Mouse (Mus musculus): ENCODE data around the gene Dpy19l3. TPM values are rescaled to one million over a fixed set of nuclear protein-coding genes. Genes with fewer than 3 reads are reported as not detected.

Dpy19l3 gene
- polyA plus RNA-seq, 1 experiment from 2014 or later = 39.2 TPM

DNA sequence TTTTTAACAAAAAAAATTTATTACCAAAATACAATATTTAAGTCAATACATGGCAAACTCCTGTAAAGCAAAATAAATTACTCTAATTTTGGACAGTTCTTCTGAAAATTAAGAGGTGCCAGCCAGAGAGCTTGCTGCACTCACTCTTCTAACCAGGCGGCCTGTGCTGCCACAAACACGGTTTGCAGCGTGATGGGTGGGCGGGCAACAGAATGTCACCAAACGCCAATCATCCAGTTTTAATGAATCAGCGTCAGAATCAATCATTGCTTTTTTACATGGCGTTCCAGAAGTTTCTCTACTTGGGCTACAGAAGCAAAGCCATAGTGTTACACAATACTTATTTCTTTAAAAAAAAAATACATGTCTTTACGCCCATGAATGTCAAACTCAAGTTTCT, 18.1 kb upstream of the Dpy19l3 start:
- Histone ChIP-seq H3K27me3 (no peaks in the 10 kb centered on the region), H3K36me3 (peaks cover 51% of the 10 kb centered on the region), H3K4me3 (no peak overlapping the region), H3K4me2 (replicated peaks) (no peak overlapping the region), H3K9ac (replicated peaks) (no peak overlapping the region), H3K4me1 (no peaks in the 10 kb centered on the region), H3K9me3 (no peaks in the 10 kb centered on the region), H3K27ac (replicated peaks) (no peak overlapping the region)
- WGBS = 93% methylated on average over 8 of the region's 8 CpGs
- ATAC-seq (ENCODE audit: low FRiP score, low read depth) = no peak

GRCm38 (mm10) chr7:35771106-35771505, 16.9 kb upstream of the Dpy19l3 start:
- Histone ChIP-seq H3K4me3 (no peak overlapping the region), H3K27ac (replicated peaks) (no peak overlapping the region), H3K4me1 (no peaks in the 10 kb centered on the region), H3K27me3 (no peaks in the 10 kb centered on the region), H3K4me2 (replicated peaks) (no peak overlapping the region), H3K9ac (replicated peaks) (no peak overlapping the region), H3K9me3 (no peaks in the 10 kb centered on the region), H3K36me3 (peaks cover 43% of the 10 kb centered on the region)
- no peak for ATAC-seq (ENCODE audit: low FRiP score, low read depth)

DNA sequence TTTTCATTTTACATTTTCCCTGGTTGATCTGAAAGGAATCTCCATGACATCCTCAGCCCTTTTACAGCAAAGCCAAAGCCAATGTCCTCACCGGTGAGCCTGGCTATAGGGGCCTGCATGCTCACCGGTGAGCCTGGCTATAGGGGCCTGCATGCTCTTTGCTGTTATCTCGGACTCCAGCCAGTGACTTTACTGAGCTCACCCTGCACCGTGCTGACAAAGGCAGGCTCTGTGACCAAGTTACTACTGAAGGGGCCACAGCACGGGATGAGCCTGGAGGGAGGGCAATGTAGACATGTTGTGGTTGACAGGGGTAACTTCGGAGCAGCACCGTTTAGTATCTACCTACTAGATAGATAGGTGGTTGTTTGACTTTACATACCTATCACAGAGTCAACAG, 15.9 kb upstream of the Dpy19l3 start:
- H3K4me2 ChIP-seq (replicated peaks) = no peak overlapping the region
- H3K27me3 ChIP-seq = no peaks in the 10 kb centered on the region
- no peak overlapping the region for H3K27ac ChIP-seq (replicated peaks)
- no peak overlapping the region for H3K4me3 ChIP-seq
- ATAC-seq (ENCODE audit: low FRiP score, low read depth) = no peak
- no peak overlapping the region for H3K9ac ChIP-seq (replicated peaks)
- no peaks in the 10 kb centered on the region for H3K9me3 ChIP-seq
- 91% methylated on average over 7 of the region's 7 CpGs for WGBS
- no peaks in the 10 kb centered on the region for H3K4me1 ChIP-seq
- peaks cover 33% of the 10 kb centered on the region for H3K36me3 ChIP-seq

- H3K9me3 ChIP-seq = no peaks in the 10 kb centered on the region
- no peak overlapping the region for H3K4me2 ChIP-seq (replicated peaks)
- ATAC-seq (ENCODE audit: low FRiP score, low read depth) = no peak
- no peak overlapping the region for H3K27ac ChIP-seq (replicated peaks)
- no peaks in the 10 kb centered on the region for H3K36me3 ChIP-seq
- no peak overlapping the region for H3K4me3 ChIP-seq
- H3K27me3 ChIP-seq = no peaks in the 10 kb centered on the region
- H3K9ac ChIP-seq (replicated peaks) = no peak overlapping the region
- WGBS = 92% methylated on average over 11 of the region's 11 CpGs
- H3K4me1 ChIP-seq = no peaks in the 10 kb centered on the region
These were observed 10.2 kb upstream of the Dpy19l3 start for GRCm38 (mm10) chr7:35764461-35764860.

DNA sequence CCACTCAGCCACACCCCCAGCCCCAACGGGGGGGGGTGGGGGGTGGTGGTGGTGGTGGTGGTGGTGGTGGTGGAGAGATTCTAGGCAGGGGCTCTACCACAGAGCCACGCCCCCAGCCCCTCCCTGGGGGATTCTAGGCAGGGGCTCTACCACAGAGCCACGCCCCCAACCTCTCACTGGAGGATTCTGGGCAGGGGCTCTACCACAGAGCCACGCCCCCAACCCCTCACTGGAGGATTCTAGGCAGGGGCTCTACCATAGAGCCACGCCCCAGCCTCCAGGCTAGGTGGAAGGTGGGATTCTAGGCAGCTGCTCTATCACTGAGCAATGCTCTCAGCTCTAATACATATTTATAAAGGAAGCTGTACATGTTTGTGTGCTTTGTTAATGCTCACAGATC, 7.5 kb upstream of the Dpy19l3 start:
- 71% methylated on average over 5 of the region's 5 CpGs for WGBS
- H3K27ac ChIP-seq (replicated peaks) = no peak overlapping the region

GRCm38 (mm10) chr7:35759602-35760001, 5.3 kb upstream of the Dpy19l3 start:
- no peaks in the 10 kb centered on the region for H3K9me3 ChIP-seq
- no peak for ATAC-seq (ENCODE audit: low FRiP score, low read depth)
- no peak overlapping the region for H3K4me3 ChIP-seq
- no peak overlapping the region for H3K4me2 ChIP-seq (replicated peaks)
- 15% methylated on average over 2 of the region's 2 CpGs for WGBS
- H3K27ac ChIP-seq (replicated peaks) = no peak overlapping the region
- H3K36me3 ChIP-seq = no peaks in the 10 kb centered on the region
- H3K4me1 ChIP-seq = peaks cover 3% of the 10 kb centered on the region
- H3K9ac ChIP-seq (replicated peaks) = no peak overlapping the region
- peaks cover 6% of the 10 kb centered on the region; the same call in 1 of the 2 replicates for H3K27me3 ChIP-seq

More for the DNA sequence above, 7.5 kb upstream of the Dpy19l3 start:
- Histone ChIP-seq H3K27me3 (peaks cover 5% of the 10 kb centered on the region; the same call in 1 of the 2 replicates), H3K4me3 (no peak overlapping the region), H3K36me3 (no peaks in the 10 kb centered on the region), H3K4me2 (replicated peaks) (no peak overlapping the region), H3K9ac (replicated peaks) (no peak overlapping the region), H3K9me3 (no peaks in the 10 kb centered on the region), H3K4me1 (no peaks in the 10 kb centered on the region)
- ATAC-seq (ENCODE audit: low FRiP score, low read depth) = no peak

GRCm38 (mm10) chr7:35756510-35757440, 2.5 kb upstream of the Dpy19l3 start:
- no peak for ATAC-seq (ENCODE audit: low FRiP score, low read depth)
- Histone ChIP-seq H3K9me3 (no peaks in the 10 kb centered on the region), H3K4me2 (replicated peaks) (no peak overlapping the region), H3K27me3 (peaks cover 6% of the 10 kb centered on the region; the same call in 1 of the 2 replicates), H3K27ac (replicated peaks) (no peak overlapping the region), H3K9ac (replicated peaks) (no peak overlapping the region), H3K4me3 (no peak overlapping the region), H3K4me1 (peaks cover 17% of the 10 kb centered on the region), H3K36me3 (no peaks in the 10 kb centered on the region)
- WGBS = 36% methylated on average over 14 of the region's 14 CpGs

DNA sequence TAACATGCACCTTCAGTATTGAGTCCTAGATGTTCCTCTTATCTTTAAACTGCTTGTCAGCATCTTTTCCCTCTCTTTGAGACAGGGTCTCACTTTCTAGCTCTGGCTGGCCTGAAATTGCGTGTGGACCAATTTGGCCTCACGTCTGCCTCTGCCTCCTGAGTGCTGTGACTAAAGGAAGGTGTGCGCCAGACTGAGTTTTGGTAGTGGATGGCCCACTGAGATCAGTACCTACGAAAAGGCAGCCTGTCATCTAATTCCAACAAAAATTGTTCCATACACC, 573 bp upstream of the Dpy19l3 start:
- Histone ChIP-seq H3K9ac (replicated peaks) (peak overlapping the region; percentile 80), H3K27ac (replicated peaks) (peak overlapping the region; percentile 35; the same call in 1 of the 2 replicates), H3K9me3 (no peaks in the 10 kb centered on the region), H3K4me3 (peak overlapping the region; percentile 83), H3K27me3 (peaks cover 12% of the 10 kb centered on the region; the same call in 1 of the 2 replicates), H3K36me3 (peaks cover 15% of the 10 kb centered on the region), H3K4me2 (replicated peaks) (peak overlapping the region; percentile 97), H3K4me1 (peaks cover 21% of the 10 kb centered on the region)
- WGBS = 68% methylated on average over 4 of the region's 4 CpGs
- no peak for ATAC-seq (ENCODE audit: low FRiP score, low read depth)

- H3K36me3 ChIP-seq = peaks cover 29% of the 10 kb centered on the region
- peak overlapping the region; percentile 83 for H3K4me3 ChIP-seq
- 5% methylated on average over 15 of the region's 15 CpGs for WGBS
- H3K27me3 ChIP-seq = peaks cover 21% of the 10 kb centered on the region
- ATAC-seq (ENCODE audit: low FRiP score, low read depth) = peak; percentile 44; the same call in 1 of the 2 replicates
- H3K27ac ChIP-seq (replicated peaks) = no peak overlapping the region
- H3K9ac ChIP-seq (replicated peaks) = peak overlapping the region; percentile 80
- H3K4me1 ChIP-seq = peaks cover 21% of the 10 kb centered on the region
- H3K9me3 ChIP-seq = no peaks in the 10 kb centered on the region
- H3K4me2 ChIP-seq (replicated peaks) = peak overlapping the region; percentile 97
These were observed 778 bp downstream of the Dpy19l3 start for GRCm38 (mm10) chr7:35753319-35754032.

GRCm38 (mm10) chr7:35750873-35751272, 3.4 kb downstream of the Dpy19l3 start:
- H3K9me3 ChIP-seq = no peaks in the 10 kb centered on the region
- WGBS = 96% methylated on average over 9 of the region's 9 CpGs
- peaks cover 53% of the 10 kb centered on the region for H3K36me3 ChIP-seq
- ATAC-seq (ENCODE audit: low FRiP score, low read depth) = no peak
- peaks cover 29% of the 10 kb centered on the region for H3K4me1 ChIP-seq
- H3K27ac ChIP-seq (replicated peaks) = no peak overlapping the region
- H3K4me3 ChIP-seq = no peak overlapping the region
- H3K27me3 ChIP-seq = peaks cover 17% of the 10 kb centered on the region
- no peak overlapping the region for H3K9ac ChIP-seq (replicated peaks)
- H3K4me2 ChIP-seq (replicated peaks) = no peak overlapping the region

GRCm38 (mm10) chr7:35747397-35747964, 6.8 kb downstream of the Dpy19l3 start:
- no peaks in the 10 kb centered on the region for H3K9me3 ChIP-seq
- H3K9ac ChIP-seq (replicated peaks) = no peak overlapping the region
- peaks cover 12% of the 10 kb centered on the region for H3K4me1 ChIP-seq
- H3K4me3 ChIP-seq = no peak overlapping the region
- peak overlapping the region; percentile 17; the same call in 1 of the 2 replicates for H3K27ac ChIP-seq (replicated peaks)
- H3K27me3 ChIP-seq = peaks cover 28% of the 10 kb centered on the region
- 0 out of 2 replicates have a peak overlapping the region, but pooled peaks have one; percentile 1 for H3K4me2 ChIP-seq (replicated peaks)
- WGBS = 43% methylated on average over 14 of the region's 14 CpGs
- ATAC-seq (ENCODE audit: low FRiP score, low read depth) = peak; percentile 90
- H3K36me3 ChIP-seq = peaks cover 79% of the 10 kb centered on the region
